Mouse (Mus musculus) CH12.LX (cell line): ENCODE results near the gene Plcb3. TPM values are rescaled to one million over a fixed set of nuclear protein-coding genes. Genes with fewer than 3 reads are reported as not detected.

Experiments
- DNase-seq: peaks from one replicate; pipeline ENCODE4 v3.0.0-alpha.2; 2013; ENCODE audit errors: extremely low read depth
- H3K27ac ChIP-seq: 2 replicates; pipeline ENCODE4 v1.5.1; 2012; ENCODE audit warnings: low read depth, mild to moderate bottlenecking, control low read depth, moderate library complexity; ENCODE audit not compliant: insufficient read depth
- H3K27me3 ChIP-seq: replicated peaks from 2 replicates; pipeline ENCODE3; 2012; ENCODE audit warnings: inconsistent platforms
- H3K36me3 ChIP-seq, 2 experiments: replicated peaks in 1 of 2; 2 replicates each; pipeline versions ENCODE3 to v1.6.1; 2012; ENCODE audit warnings: inconsistent platforms in 1 of 2, low read length in 1 of 2, mild to moderate bottlenecking in 1 of 2, mixed read lengths in 1 of 2, moderate library complexity in 1 of 2; ENCODE audit not compliant: control insufficient read depth in 1 of 2, insufficient read depth in 1 of 2
- H3K4me1 ChIP-seq, 2 experiments: 2 replicates each; pipeline ENCODE4 v1.6.1; 2012; ENCODE audit warnings: inconsistent platforms in 1 of 2, moderate library complexity in 1 of 2; ENCODE audit not compliant: insufficient read depth in 2 of 2, control insufficient read depth in 1 of 2
- H3K4me2 ChIP-seq: 2 replicates; pipeline ENCODE4 v1.6.1; 2012; ENCODE audit warnings: low read depth, mild to moderate bottlenecking, control low read depth; ENCODE audit not compliant: poor library complexity, insufficient read depth, severe bottlenecking
- H3K4me3 ChIP-seq, 3 experiments: fragments of 150-350 bp in 1 of 3; sonication (generic) in 1 of 3; replicated peaks in 1 of 3; 2 replicates each; pipeline versions ENCODE3 to v1.5.1; 2011 to 2012; ENCODE audit warnings: low read depth in 2 of 3, low read length in 2 of 3, mild to moderate bottlenecking in 2 of 3, moderate library complexity in 2 of 3, control low read depth in 1 of 3, improper control_type of control experiment in 1 of 3, inconsistent platforms in 1 of 3, mixed read lengths in 1 of 3; ENCODE audit not compliant: poor library complexity in 1 of 3
- H3K79me2 ChIP-seq: replicated peaks from 2 replicates; pipeline ENCODE4 v1.6.1; 2012; ENCODE audit warnings: mild to moderate bottlenecking, moderate library complexity; ENCODE audit not compliant: control insufficient read depth, poor library complexity, insufficient read depth, severe bottlenecking; ENCODE audit errors: extremely low read depth
- H3K9ac ChIP-seq: 2 replicates; pipeline ENCODE4 v1.6.1; 2012; ENCODE audit warnings: low read depth, mild to moderate bottlenecking, control low read depth, moderate library complexity; ENCODE audit not compliant: insufficient read depth
- H3K9me3 ChIP-seq: replicated peaks from 2 replicates; pipeline ENCODE3; 2012; ENCODE audit warnings: low read length, inconsistent platforms, mixed read lengths
- CTCF ChIP-seq, 2 experiments: IDR thresholded peaks in 1 of 2; conservative IDR thresholded peaks in 1 of 2; 2 replicates each; pipeline ENCODE4 v1.5.1; 2011 to 2012; ENCODE audit warnings: low read depth in 2 of 2, low read length in 2 of 2, improper control_type of control experiment in 1 of 2, inconsistent platforms in 1 of 2, mild to moderate bottlenecking in 1 of 2, moderate library complexity in 1 of 2
- EP300 ChIP-seq: IDR thresholded peaks from 2 replicates; pipeline ENCODE4 v1.6.1; 2011; ENCODE audit warnings: low read length, improper control_type of control experiment
- GABPA ChIP-seq: IDR thresholded peaks from 2 replicates; pipeline ENCODE4 v1.6.1; 2012; ENCODE audit warnings: low read depth, low read length, improper control_type of control experiment, inconsistent platforms; ENCODE audit not compliant: insufficient replicate concordance
- HCFC1 ChIP-seq: IDR thresholded peaks from 2 replicates; pipeline ENCODE4 v1.6.1; 2012; ENCODE audit warnings: low read depth, mild to moderate bottlenecking, inconsistent platforms, low read length, improper control_type of control experiment
- IRF4 ChIP-seq: IDR thresholded peaks from 2 replicates; pipeline ENCODE4 v1.6.1; 2014; ENCODE audit warnings: low read depth, mild to moderate bottlenecking, inconsistent platforms, low read length, improper control_type of control experiment
- JUN ChIP-seq: IDR thresholded peaks from 2 replicates; pipeline ENCODE4 v1.6.1; 2011; ENCODE audit warnings: low read depth, mild to moderate bottlenecking, low read length, improper control_type of control experiment, moderate library complexity; ENCODE audit not compliant: insufficient read depth
- KAT2A ChIP-seq: IDR thresholded peaks from 2 replicates; pipeline ENCODE4 v1.6.1; 2012; ENCODE audit warnings: low read length, improper control_type of control experiment, inconsistent platforms; ENCODE audit not compliant: insufficient replicate concordance
- MAFK ChIP-seq: IDR thresholded peaks from 2 replicates; pipeline ENCODE4 v1.6.1; 2011; ENCODE audit warnings: low read length, improper control_type of control experiment; ENCODE audit not compliant: insufficient replicate concordance
- MXI1 ChIP-seq: IDR thresholded peaks from 2 replicates; pipeline ENCODE4 v1.6.1; 2011; ENCODE audit warnings: mild to moderate bottlenecking, low read depth, low read length, improper control_type of control experiment
- MYC ChIP-seq: IDR thresholded peaks from 2 replicates; pipeline ENCODE4 v1.6.1; 2011; ENCODE audit warnings: low read depth, mild to moderate bottlenecking, improper control_type of control experiment, low read length
- NRF1 ChIP-seq: IDR thresholded peaks from 2 replicates; pipeline ENCODE4 v1.6.1; 2014; ENCODE audit warnings: low read depth, mild to moderate bottlenecking, inconsistent platforms, low read length, improper control_type of control experiment, moderate library complexity
- RAD21 ChIP-seq: IDR thresholded peaks from 2 replicates; pipeline ENCODE4 v1.6.1; 2011; ENCODE audit warnings: low read depth, mild to moderate bottlenecking, low read length, improper control_type of control experiment, moderate library complexity
- TBP ChIP-seq: conservative IDR thresholded peaks from 2 replicates; pipeline ENCODE4 v1.6.1; 2011; ENCODE audit warnings: low read depth, low read length, improper control_type of control experiment
- TCF12 ChIP-seq: IDR thresholded peaks from 2 replicates; pipeline ENCODE4 v1.6.1; 2014; ENCODE audit warnings: low read depth, mild to moderate bottlenecking, inconsistent platforms, low read length, improper control_type of control experiment
- USF1 ChIP-seq: IDR thresholded peaks from 2 replicates; pipeline ENCODE4 v1.6.1; 2014; ENCODE audit warnings: low read depth, mild to moderate bottlenecking, inconsistent platforms, low read length, improper control_type of control experiment
- USF2 ChIP-seq: conservative IDR thresholded peaks from 2 replicates; pipeline ENCODE4 v1.6.1; 2011; ENCODE audit warnings: low read depth, low read length, improper control_type of control experiment
- ZC3H11A ChIP-seq: IDR thresholded peaks from 2 replicates; pipeline ENCODE4 v1.6.1; 2012; ENCODE audit warnings: low read depth, mild to moderate bottlenecking, inconsistent platforms, low read length, improper control_type of control experiment
- ZNF384 ChIP-seq: IDR thresholded peaks from 2 replicates; pipeline ENCODE4 v1.6.1; 2012; ENCODE audit warnings: low read depth, low read length, improper control_type of control experiment, inconsistent platforms
- dilution Hi-C: fragments of 300-500 bp; cut with MboI; formaldehyde crosslinking; loops from 2 replicates; pipeline ENCODE4 v1.14.3; 2020; ENCODE audit warnings: low sequenced_read_pairs; ENCODE audit not compliant: extremely low pct_unique_long_range_greater_than_20kb, extremely low pct_ligation_motif_present
- in situ Hi-C: fragments of 300-500 bp; cut with MboI; formaldehyde crosslinking; loops from 3 replicates; pipeline ENCODE4 v1.14.3; 2019; ENCODE audit warnings: low sequenced_read_pairs, low pct_ligation_motif_present, low pct_unique_long_range_greater_than_20kb, mixed read lengths
- polyA plus RNA-seq: library from polyadenylated mRNA; unstranded; fragments of >175 nt; gene quantifications from 2 replicates; pipeline ENCODE4 v1.2.1, GENCODE M21; 2012; ENCODE audit warnings: low read depth; ENCODE audit not compliant: insufficient read length
- total RNA-seq, 2 experiments: library from RNA; depleted of rRNA; stranded (reverse); fragments of 300-350 nt in 1 of 2; fragments of >200 nt in 1 of 2; gene quantifications; 2 replicates each; pipeline ENCODE4 v1.2.3; 2012 to 2014

The Plcb3 gene
- total and polyA plus RNA-seq, 3 experiments, result 4.1 to 8.2 (median 7.5) TPM

DNA sequence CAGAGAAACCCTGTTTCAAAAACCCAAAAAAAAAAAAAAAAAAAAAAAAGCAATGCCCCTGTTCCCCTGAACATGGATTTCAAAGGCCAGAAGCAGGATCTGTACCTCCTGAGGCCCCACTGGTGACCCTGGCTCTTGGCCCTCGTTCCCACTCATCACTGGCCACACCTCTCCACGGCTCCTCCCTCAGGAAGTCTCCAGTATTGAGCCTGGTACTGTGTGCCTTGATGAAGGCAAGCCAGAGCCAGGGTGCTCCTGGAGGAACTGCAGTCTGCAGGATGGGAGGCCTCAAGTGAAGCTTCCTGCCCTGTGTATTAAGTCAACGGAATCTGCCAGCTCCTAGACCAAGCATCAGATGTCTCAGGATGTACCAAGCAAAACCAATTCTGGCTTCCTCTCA, 70.1 kb downstream of the Plcb3 start:
- no peak for TF ChIP-seq USF2
- H3K36me3 ChIP-seq, result peaks cover 17 to 49% of the 10 kb centered on the region in 2 experiments
- no peak for DNase-seq
- H3K4me1 ChIP-seq, result peaks cover 4 to 21% of the 10 kb centered on the region in 2 experiments; a peak in 3 of 4 replicates
- H3K4me3 ChIP-seq, result no peak overlapping the region
- dilution Hi-C loops, result no loop called here
- in situ Hi-C loops, result no loop called here
- no peak overlapping the region for H3K4me2 ChIP-seq
- H3K27ac ChIP-seq, result no peak overlapping the region
- H3K27me3 ChIP-seq, result no peaks in the 10 kb centered on the region
- H3K9ac ChIP-seq, result no peak overlapping the region
- H3K79me2 ChIP-seq, result peaks cover 21% of the 10 kb centered on the region
- H3K9me3 ChIP-seq, result no peaks in the 10 kb centered on the region

DNA sequence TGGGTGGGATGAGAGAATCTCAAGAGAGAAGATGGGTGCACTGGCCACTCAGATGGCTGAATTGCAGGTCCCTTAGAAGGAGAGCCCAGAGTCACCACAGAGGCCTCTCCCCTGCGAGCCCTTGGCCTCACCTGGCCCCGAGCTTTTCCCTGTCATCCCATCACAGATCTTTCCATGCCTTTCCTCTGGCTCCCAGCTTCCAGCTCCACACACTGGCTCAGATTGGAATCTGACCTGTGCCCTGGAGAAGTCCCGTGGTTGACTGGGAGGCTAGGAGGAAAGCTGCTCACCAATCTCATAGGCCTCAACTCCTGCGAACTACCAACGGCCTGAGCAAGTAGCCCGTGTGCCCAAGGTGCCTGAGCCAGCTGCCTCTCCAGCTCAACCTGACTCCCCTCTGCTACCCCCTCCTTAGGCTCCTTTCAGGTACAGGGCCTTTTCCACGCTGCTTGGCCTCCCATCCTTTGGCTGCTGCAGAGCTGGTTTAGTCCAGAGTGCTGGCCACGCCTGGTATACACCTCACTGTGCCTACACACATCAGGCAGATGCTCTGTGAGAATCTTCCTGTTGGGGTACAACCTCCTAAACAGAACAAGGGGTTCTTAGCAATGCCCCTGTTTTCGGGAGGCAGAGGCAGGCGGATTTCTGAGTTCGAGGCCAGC, 70.6 kb downstream of the Plcb3 start:
- Histone ChIP-seq H3K36me3 (peaks cover 15 to 46% of the 10 kb centered on the region in 2 experiments), H3K9me3 (no peaks in the 10 kb centered on the region), H3K9ac (no peak overlapping the region), H3K27me3 (no peaks in the 10 kb centered on the region), H3K27ac (no peak overlapping the region), H3K4me3 (no peak overlapping the region), H3K4me2 (no peak overlapping the region), H3K79me2 (peaks cover 17% of the 10 kb centered on the region), H3K4me1 (peaks cover 4 to 17% of the 10 kb centered on the region in 2 experiments; a peak in 3 of 4 replicates)
- in situ Hi-C loops (no loop called here), dilution Hi-C loops (no loop called here)
- no peak for DNase-seq
- TF ChIP-seq RAD21, result no peak

DNA sequence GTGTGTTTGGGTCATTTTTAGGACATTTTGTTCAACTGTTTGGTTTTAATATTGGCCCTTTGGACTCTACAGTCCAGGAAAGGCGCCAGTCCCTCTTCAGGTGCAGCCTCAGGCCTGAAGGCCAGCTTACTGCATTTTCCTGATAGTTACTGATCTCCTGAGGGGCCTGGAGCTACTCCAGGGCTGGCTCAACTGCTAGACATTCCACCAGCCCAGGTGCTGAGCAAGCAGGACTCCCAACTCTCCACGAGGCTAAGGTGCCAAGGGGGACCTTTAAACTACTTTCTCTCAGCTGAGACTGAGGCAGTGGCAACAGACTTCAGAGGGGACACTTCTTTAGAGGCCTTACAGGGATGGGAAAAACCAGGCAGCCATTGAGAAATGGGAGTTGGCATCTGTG, 71.4 kb downstream of the Plcb3 start:
- peaks cover 15 to 44% of the 10 kb centered on the region in 2 experiments for H3K36me3 ChIP-seq
- H3K4me2 ChIP-seq, result no peak overlapping the region
- dilution Hi-C loops (no loop called here), in situ Hi-C loops (no loop called here)
- no peaks in the 10 kb centered on the region for H3K27me3 ChIP-seq
- no peak for TF ChIP-seq USF1
- no peak for TF ChIP-seq ZC3H11A
- no peak for TF ChIP-seq HCFC1
- no peak for TF ChIP-seq USF2
- no peak for TF ChIP-seq MXI1
- TF ChIP-seq TBP, result no peak
- no peak for TF ChIP-seq EP300
- no peak for TF ChIP-seq MAFK
- TF ChIP-seq MYC, result no peak
- no peak for TF ChIP-seq IRF4
- no peak for TF ChIP-seq KAT2A
- TF ChIP-seq TCF12, result no peak
- TF ChIP-seq CTCF (conservative IDR thresholded peaks at IDR 0.05 in 1 of 2, IDR thresholded peaks at IDR 0.05 in 1 of 2; ENCODE audit: low read depth in 2 of 2, low read length in 2 of 2), result no peak
- no peak for TF ChIP-seq NRF1
- TF ChIP-seq ZNF384, result no peak
- no peak for TF ChIP-seq GABPA
- no peak for TF ChIP-seq JUN
- H3K4me3 ChIP-seq, result no peak overlapping the region
- DNase-seq, result no peak
- peaks cover 4% of the 10 kb centered on the region for H3K9me3 ChIP-seq
- no peak overlapping the region for H3K27ac ChIP-seq
- H3K9ac ChIP-seq, result no peak overlapping the region
- H3K79me2 ChIP-seq, result peaks cover 15% of the 10 kb centered on the region
- H3K4me1 ChIP-seq, result peaks cover 4 to 17% of the 10 kb centered on the region in 2 experiments; a peak in 3 of 4 replicates
